Mouse (Mus musculus): ENCODE data around the gene Bcl2l2.
A peak's percentile ranks its signal among the peaks of the same experiment; 100 is the strongest.

The Bcl2l2 gene

GRCm38 (mm10) chr14:54893651-54894181 lies 10.5 kb downstream of the Bcl2l2 start:
- DNase-seq: peak; percentile 99 to 100

GRCm38 (mm10) chr14:54894296-54895151 lies 11.3 kb downstream of the Bcl2l2 start:
- peak; percentile 59 to 60 for DNase-seq

- DNase-seq: no peak
Observed at GRCm38 (mm10) chr14:54897445-54897844, 14.3 kb downstream of the Bcl2l2 start.

- DNase-seq: peak; percentile 78 to 80
Observed at GRCm38 (mm10) chr14:54900383-54900782, 17.2 kb downstream of the Bcl2l2 start.

- no peak for DNase-seq
Observed at GRCm38 (mm10) chr14:54903641-54904040, 20.5 kb downstream of the Bcl2l2 start.

- DNase-seq: no peak
Observed at GRCm38 (mm10) chr14:54908682-54909081, 25.5 kb downstream of the Bcl2l2 start.

- no peak for DNase-seq
Observed at GRCm38 (mm10) chr14:54912109-54912850, 29.1 kb downstream of the Bcl2l2 start.

GRCm38 (mm10) chr14:54912886-54913285 lies 29.7 kb downstream of the Bcl2l2 start, which contains the start of gene Slc22a17:
Gene Slc22a17, minus strand, starts transcription at chr14:54913132.
- peak; percentile 35 to 61 for DNase-seq

GRCm38 (mm10) chr14:54913343-54913742 lies 30.2 kb downstream of the Bcl2l2 start:
- no peak for DNase-seq

GRCm38 (mm10) chr14:54920076-54920685 lies 37.0 kb downstream of the Bcl2l2 start:
- DNase-seq: no peak

- no peak for DNase-seq
Observed at GRCm38 (mm10) chr14:54924641-54925348, 41.6 kb downstream of the Bcl2l2 start.

GRCm38 (mm10) chr14:54925349-54926342 lies 42.5 kb downstream of the Bcl2l2 start, which contains the start of gene Efs:
Gene Efs, minus strand, starts transcription at chr14:54926126.
- peak; percentile 23 to 31 for DNase-seq

GRCm38 (mm10) chr14:54926401-54927158 lies 43.4 kb downstream of the Bcl2l2 start:
- no peak for DNase-seq

- DNase-seq: no peak
Observed at GRCm38 (mm10) chr14:54927296-54927695, 44.1 kb downstream of the Bcl2l2 start.

- no peak for DNase-seq
Observed at GRCm38 (mm10) chr14:54929801-54930200, 46.6 kb downstream of the Bcl2l2 start.

GRCm38 (mm10) chr14:54930431-54930830 lies 47.3 kb downstream of the Bcl2l2 start:
- no peak for DNase-seq

- no peak for DNase-seq
Observed at GRCm38 (mm10) chr14:54932645-54933150, 49.5 kb downstream of the Bcl2l2 start, which contains the start of gene Il25. Gene Il25, plus strand, starts transcription at chr14:54932695.

GRCm38 (mm10) chr14:54935904-54936830 lies 53.0 kb downstream of the Bcl2l2 start, which contains the start of gene Cmtm5:
Gene Cmtm5, plus strand, starts transcription at chr14:54936261.
- DNase-seq: no peak

- DNase-seq: no peak
Observed at GRCm38 (mm10) chr14:54936831-54937160, 53.6 kb downstream of the Bcl2l2 start.

Data from kidney, adult 8-10 months (tissue).